Mouse (Mus musculus) megakaryocyte, embryonic 14.5 days (primary cell): ENCODE data around the gene Zic3.

ENCODE experiments used
- FLI1 ChIP-seq: IDR thresholded peaks from 2 replicates; pipeline ENCODE4 v1.6.1; 2012; ENCODE audit warnings: low read length, inconsistent platforms, mixed read lengths
- GATA1 ChIP-seq: IDR thresholded peaks from 3 replicates; pipeline ENCODE4 v1.6.1; 2012; ENCODE audit warnings: mixed read lengths, low read length, inconsistent platforms, borderline replicate concordance

DNA sequence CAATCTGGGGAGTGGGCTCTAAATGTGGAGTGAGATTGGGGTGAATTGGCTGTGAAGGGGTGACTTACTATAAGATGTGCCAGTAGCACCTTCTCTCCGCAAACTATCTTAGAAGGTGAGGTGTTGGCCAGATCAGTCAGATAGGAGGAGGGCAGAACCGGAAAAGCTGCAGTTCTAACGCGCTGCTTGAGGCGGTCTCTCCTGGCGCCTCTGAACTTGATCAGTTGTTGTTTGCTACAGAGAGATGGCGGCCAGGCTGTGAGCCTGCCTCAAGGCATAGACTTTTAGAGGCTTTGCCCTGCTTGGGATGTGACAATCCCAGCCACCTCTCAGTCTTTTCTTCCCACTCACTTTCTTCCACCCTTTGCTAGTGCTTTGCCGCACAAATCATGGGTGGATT, 6.4 kb downstream of the Zic3 start:
- TF ChIP-seq GATA1 (no peak), FLI1 (no peak)
